Mouse (Mus musculus): Measurements from ENCODE around the gene Pomgnt2.

GRCm38 (mm10) chr9:121983504-121983903, 13.4 kb downstream of the Pomgnt2 start:
- no peak for TF ChIP-seq POLR2A (IDR thresholded peaks at IDR 0.05; ENCODE audit: extremely low read depth, insufficient read depth, low read length)
- peak; percentile 77 for TF ChIP-seq CTCF (IDR thresholded peaks at IDR 0.05; ENCODE audit: extremely low read depth, insufficient read depth, low read length)
